Mouse (Mus musculus) thymus, postnatal 10 days (tissue): Measurements from ENCODE around the gene Barx2.
A peak's percentile ranks its signal among the peaks of the same experiment; 100 is the strongest.

Source experiments
- DNase-seq, 2 experiments: peaks; one replicate each; pipeline ENCODE4 v3.0.0; 2021; ENCODE audit warnings: low spot score in 2 of 2

Gene Barx2

DNA sequence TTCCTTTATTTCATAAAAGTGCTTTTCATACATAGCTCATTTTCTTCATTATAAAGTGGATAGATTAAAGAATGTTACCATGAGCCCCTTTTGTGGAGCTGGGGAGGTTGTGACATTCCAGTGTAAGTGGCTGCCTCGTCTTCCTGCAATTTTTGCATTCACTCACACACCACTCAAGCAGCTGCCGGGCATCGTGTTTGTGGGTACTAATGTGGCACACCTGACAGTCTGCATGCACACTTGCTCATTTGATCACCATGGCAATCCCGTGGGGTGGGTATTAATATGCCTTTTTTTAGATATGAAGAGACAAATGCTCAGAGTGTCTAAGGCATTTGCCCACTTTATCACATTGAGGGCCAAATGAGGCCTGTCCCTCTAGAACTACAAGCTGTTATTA, 24.9 kb downstream of the Barx2 start:
- no peak for DNase-seq

DNA sequence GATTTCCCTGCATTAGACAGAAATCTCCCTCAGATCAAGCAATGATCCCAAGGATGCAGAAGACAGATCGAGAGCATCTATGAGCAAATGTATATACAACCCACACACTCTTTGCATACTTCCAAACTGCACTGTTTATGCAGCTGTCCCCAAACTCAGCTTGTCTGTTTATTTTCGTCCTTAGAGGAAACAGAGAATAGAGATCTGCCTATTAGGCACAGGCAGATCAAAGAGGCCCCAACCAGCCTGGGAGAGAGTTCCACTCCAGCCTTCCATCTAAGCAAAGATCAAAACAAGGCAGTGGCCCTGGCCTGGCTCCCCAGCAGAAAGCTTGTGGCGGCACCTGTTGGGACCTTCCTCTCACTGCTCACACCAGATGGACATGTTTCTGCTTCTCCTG, 27.0 kb downstream of the Barx2 start:
- no peak for DNase-seq

DNA sequence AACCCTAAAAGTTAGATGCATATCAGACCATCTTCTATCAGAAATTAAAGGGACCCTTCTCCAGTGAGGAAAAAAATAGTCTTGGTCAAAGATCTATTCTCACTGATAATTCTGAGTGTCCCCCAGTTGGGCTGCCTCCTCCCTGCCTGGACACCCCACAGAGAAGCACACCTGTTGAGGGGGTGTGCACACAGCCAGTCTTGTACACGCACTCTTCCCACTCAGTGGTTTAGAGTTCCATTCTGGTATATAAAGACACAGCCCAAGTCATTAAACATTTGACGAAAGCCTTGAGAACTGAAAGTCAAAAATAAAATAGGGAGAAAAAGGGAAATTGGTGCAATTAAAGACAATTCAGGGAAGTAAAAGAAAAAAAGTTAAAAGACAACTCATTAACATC, 30.9 kb downstream of the Barx2 start:
- DNase-seq = no peak

DNA sequence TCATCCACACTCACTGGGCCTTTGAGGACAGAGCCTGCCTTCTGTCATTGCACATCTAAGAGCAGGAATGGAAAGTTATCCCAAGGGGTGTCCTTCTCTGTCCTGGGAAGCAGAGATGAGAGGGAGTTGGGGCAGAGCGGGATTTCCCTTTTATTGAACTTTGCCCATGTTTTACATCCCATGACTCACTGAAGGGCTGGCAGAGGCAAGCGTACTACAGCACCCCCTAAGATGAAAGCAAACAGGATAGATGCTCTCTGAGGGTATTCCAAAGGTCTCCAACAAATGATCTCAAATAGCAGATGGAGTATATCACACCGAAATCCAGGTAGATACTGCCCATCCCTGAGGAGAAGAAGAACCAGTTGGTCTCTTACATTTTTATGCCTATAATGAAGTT, 37.7 kb downstream of the Barx2 start:
- no peak for DNase-seq

DNA sequence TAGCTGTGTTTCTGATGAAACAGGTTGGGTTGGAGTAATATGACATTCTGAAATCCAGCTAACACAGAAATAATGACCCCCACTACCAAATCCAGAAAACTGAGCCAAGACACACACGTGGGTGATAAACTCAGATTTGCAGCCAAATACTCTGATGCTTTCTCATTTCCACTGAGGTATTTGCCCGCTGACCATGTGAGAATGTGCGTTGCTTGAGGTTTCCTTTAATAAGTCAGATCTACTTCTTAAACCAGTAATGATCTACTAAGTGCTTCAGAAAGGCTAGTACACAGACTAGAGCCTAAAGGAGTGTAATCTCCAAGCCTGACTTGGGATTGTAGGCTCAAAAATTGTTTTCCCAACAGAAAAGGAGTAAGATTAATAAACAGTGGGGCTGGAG, 39.0 kb downstream of the Barx2 start:
- no peak for DNase-seq

DNA sequence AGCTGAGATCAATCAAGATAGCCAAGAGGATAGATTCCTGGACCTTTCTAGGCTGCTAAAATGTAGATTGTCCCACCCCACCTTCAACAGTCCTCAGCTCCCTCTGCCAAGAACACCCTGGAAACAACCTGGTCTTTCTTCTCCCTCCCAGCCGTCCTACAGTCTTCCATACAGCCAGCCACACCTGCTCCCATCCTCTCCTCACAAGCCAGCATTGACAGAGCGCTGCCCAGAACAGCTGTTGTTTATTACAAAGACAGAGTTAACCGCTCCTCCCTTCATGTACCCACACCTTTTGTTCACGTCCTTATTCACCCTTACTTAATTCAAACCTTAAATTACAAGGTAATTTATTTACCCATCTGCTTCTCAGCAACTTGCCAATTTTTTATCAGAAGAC, 41.9 kb downstream of the Barx2 start:
- no peak for DNase-seq

DNA sequence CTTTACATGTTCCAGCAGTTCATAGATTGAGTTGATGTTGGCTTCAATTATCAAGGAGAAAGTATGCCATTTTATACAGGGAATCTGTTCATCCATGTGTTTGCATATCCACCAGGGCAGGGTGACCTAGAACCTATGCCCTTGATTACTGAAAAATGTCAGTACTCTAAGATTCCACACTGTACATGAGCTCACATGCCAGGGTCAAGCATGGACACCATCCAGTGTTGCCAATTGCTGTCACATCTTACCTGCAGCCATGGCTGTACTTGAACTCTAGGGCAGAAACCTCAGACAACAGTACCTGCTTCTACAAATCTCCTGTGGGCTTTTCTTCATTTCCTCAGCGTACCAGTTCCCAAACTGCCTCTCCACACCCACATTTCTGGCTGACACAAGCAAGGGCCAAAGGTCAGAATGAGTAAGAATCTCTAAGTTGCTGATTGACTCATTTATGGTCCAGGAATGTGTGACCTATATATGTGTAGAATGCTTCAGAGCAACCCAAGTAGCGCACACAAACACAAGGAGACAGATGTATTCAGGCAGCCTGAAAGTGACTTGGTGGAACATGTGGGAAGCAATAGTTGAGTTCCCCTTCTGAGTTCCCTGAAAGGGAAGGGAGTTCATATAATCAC, 44.3 kb downstream of the Barx2 start:
- DNase-seq = no peak

DNA sequence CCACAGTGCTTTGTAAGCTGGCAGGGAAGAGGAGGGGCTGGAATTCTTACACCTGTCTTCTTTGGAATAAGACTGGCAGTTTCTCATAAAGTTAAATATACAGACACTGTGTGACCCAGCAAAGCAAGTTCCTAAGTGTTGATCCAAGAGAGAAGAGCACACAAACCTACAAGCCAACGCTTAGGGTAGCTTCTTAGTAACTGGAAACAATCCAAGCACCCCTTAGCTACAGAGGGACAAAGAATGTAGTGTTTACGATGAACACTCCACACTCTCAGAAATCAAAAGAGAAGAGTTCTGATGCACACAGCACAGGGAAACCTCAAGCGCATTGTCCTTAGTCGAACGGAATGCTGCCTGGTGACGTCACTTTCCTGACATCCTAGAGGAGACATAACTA, 49.4 kb downstream of the Barx2 start:
- DNase-seq = no peak

DNA sequence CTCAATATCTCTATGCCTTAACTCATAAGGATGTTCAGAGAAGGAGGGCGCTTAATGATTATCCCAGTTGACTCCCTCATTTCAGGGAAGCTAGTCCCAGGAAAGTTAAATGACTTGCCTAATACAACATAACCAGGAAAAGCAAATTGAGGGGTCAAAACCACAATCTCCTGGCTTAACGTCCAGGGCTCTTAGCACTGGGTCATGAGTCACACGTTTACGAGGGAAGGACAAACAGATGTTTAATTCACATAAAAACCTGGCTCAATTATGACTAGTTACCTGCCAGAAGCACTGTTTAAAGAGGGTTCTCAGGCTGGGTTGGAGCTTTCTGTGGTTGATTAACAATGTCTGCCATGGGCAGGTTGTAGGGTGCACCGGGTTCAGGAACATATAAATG, 53.8 kb downstream of the Barx2 start:
- no peak for DNase-seq

DNA sequence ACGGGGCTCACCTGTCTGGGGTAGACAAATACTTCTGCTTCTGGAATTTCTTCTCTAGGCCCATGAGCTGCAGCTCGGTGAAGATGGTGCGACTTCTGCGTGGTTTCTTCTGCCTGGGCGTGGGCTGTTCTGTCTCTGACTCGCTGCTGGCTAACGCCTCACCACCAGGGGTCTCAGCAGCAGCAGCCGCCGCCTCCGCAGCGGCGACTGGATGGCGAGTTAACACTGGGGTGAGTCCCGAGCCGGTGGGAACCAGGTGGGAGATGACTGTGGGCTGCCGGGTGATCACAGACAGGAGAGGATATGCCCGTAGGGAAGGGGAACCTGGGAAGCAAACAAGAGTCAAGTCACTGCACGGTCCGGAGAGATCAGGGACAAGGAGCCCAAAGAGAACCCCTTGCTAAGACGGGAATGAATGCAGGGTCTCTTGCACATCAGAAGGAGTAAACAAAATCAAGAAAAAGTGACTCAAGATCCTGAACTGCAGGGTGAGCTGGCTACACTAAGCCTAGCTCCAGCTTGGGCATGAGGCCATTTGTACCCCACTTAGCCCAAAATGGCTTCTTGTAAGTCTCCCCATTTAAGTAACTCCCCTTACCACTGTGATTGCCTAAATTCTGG, 54.4 kb downstream of the Barx2 start:
- peak in 1 of 2 experiments; percentile 33 for DNase-seq

DNA sequence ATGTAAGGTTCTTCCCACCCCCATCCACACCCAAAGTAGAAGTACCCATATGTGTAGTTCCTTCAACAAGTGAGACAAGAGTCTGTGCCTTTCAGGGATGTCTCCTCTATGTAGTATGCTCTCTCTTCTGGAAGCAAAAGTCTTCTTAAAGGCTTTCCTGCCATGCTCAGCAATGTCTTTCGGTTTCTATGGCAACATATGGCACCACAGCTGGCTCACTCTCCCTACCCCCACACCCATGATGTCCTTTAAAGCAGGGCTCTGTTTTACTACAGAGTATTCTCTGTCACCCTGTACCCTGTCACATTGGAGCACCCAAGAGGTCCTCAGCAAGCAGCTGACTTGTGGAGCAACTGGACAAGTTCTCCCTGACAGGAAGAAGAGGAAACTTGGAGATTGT, 55.8 kb downstream of the Barx2 start:
- no peak for DNase-seq

DNA sequence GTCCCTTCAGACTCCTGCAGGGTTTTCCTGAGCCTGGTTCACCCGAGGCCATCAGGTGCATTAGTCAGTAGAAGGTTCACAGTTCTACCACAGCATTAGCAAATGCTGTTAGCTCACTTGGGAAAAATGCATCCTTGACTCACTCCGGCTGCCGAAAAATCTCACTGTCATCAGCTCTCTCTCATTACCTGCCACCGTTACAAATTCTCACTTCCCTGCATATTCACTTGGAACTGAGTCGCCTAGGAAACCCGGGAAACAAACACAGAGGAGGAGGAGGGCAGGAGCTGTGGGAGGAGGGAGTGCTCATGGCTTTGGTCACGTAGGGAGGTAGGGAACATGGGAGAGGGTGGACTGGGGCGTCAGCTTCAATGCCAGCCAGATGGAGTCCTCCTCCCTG, 56.8 kb downstream of the Barx2 start:
- no peak for DNase-seq

DNA sequence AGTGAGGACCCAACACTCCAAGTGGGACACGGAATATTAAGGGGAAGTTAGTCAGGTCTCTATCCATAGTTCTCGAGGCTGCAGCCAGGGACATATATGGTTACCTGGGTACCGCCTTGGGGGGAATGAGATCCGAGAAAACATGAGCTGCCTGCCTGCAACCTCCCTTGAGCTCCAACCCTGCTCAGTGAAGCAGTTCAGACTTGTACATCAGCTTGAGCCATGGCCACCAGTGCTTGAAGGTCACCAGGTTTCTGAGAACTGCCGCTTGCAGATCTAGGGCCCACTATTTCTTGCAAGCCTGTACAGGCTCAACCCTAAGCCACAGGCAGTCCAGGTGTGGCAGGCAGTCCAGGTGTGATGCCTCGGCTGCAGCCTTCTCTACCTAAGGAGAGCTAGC, 57.6 kb downstream of the Barx2 start:
- no peak for DNase-seq

DNA sequence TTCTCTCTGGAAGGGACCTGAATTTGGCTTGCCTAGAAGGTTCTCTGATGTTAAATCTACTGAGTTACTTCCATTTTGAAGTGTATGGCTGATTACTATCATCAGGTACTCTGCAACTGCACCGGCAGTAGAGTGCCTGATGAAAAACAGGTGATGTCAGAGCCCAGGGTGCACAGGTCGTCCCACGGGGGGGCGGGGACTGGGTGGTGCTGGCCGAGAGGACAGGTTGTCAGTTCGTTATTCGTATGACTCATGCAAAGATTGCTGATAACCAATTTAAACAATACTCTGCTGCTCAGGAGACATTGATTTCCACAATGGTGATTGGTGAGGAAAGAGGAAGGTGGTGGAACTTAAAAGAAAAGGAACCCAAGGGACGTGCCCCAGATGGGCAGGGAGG, 61.6 kb downstream of the Barx2 start:
- no peak for DNase-seq

DNA sequence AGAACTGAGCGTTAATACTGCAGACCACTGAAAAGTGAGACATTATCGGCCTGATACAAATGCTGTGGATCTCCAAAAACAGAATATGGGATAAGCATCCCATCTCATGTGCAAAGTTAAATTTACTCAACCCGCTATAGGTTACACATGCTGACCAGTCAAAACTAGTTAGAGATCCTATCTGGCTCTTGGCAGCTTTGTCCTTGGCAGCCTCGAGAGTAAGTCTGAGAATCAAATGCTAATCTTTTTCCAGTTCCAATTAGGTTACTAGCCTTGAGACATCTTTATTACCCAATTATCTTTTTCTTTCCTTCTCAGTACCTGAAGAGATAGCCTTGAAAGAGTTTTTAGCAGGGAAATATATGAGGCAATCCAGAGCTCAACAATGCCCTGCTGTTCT, 62.6 kb downstream of the Barx2 start:
- DNase-seq = no peak

DNA sequence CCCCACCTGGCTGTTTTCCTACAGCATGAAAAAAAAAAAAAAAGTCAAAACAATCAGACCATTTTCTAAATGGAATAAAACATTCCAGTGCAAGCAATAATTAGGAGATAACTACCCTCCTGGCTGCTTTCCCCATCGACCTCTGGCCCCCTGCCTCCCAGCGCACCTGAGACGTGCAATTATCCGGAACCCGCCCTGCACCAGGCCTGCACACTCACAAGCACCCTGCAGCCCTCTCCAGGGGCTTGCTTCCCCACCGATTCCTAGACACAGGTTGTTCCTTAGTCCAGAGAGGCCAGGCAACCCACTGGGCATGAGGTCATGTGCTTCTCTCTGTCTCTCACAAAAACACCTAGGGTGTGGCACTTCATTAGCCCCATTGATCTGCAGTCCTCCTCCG, 63.9 kb downstream of the Barx2 start:
- no peak for DNase-seq

DNA sequence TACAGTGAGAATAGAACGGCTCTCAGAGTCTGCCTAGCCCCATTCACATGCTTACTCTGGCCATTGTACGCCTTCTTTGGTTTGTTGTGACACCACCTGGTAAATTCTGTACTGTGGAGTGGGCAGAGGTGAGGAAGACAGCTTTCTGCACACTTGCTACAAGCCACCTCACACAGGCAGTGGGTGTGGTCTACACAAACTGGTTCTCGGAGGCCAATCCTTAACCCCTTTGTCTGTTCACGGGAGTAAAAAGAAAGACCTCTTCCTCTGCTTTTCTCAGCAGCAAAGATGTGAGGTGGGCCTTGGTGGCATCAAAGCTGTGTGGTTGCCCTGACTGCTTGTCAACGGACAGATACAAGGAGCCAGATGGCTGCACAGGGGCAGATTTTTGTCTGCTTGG, 68.6 kb downstream of the Barx2 start:
- DNase-seq = peak; percentile 49 to 60

DNA sequence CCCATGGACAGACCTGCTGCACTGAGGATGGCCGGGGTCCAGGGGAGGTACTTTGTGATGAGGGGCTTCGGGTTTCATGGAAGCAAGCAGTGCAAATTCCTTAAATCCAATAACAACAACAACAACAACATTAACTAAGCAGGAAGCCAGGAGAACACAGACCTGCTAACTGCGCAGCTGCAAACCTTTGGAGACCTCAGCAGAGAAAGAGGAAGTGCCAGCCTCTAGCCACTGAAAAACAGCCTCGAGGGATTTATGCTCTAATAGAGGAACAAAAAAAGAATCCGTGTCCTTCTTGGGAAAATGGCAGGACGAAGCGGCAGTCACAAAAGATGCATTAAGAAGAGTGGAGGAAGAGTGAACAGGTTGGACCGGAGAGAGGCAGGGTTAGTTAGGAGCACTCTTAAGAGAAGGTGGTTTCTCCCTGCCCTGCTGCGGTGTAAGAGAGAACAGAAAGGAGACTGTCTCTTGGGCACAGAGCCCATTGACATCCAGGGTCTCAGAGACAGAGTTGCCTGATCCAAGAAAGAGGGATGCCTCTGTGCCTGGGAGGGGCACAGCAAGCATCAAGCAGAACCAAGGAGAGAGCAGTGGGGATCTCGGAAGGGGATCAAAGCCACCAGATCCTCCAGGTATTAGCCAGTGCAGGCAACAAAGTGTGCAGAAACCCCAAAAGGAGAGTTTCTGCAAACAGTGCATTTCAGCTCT, 72.0 kb downstream of the Barx2 start:
- peak in 1 of 2 experiments; percentile 38 for DNase-seq

DNA sequence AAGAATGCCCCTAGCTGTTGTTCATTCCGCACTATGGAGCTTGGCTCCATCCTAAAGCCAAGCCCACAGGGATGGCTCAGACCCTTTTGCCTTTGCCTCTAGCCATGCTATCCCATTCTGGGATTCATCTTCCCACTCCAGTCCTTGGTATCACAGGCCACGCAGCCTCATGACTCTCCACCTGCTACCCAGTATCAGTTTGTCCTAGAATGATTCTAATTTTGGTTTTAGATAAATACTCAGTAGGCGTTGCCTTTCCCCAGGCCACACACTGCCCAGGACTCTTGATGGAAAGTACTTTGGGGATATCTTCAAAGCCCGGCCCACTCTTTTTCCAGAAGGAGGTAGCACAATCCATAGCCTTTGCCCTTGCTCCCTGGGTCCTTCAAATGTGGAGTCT, 72.7 kb downstream of the Barx2 start:
- DNase-seq = no peak

DNA sequence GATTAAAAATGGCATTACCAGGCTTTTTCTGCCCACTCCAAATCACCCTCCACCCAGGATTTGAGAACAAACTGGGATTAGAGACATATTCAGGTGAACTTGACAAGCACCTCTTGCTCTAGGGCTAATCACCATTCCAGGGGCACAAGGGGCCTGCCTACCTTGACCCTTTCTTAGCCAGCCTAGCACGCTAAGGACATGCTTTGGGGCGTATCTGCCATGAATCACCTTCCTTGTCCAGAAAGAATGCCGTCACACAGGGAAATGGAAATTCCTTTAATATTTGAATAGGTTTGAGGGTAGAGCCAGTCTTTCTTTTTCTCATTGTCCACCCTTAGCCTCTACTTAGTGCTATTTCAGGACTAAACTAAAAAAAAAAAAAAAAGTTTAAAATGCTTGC, 73.2 kb downstream of the Barx2 start:
- no peak for DNase-seq

DNA sequence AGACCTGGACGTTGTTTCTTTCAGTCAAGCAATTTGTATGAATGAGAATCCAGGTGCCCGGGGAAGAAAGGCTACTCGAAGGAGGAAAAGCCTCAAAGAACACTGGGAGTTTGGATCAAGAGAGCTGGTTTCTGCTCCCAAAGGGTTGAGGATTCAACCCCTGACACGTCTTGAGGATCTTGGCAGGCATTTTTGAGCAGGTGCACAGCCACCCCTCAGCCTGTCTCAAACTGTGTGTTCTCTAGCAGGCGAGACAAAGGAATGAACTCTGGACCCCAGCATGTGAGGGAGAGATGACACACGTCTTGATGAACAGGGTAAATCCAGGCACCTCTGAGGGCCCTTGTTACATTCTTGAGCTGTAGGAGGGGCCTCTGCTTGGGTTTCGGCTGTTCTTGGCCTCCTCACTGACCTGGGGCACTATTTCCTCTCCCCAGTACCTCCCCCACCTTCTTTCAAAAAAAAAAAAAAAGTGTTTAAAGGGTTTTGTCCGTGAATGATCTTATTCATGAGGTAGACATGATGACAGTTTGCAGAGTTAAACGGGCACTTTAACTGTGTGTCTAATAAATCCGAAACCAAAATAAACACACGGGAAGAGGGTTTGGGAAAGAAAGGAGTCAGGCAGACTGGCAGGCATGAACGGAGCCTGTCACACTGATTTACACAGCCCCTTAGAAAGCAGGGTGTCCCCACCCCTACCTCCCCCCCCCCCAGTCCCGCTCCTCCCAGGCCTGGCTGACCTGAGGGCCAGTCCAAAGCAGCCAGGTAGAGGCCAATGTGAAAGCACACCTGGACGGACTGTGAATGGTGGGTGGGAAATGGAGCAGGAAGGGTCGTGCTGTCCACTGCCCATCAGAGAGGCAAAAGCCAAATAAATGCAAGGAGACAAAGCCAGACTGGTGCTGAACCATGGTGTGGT, 73.9 kb downstream of the Barx2 start:
- no peak for DNase-seq

DNA sequence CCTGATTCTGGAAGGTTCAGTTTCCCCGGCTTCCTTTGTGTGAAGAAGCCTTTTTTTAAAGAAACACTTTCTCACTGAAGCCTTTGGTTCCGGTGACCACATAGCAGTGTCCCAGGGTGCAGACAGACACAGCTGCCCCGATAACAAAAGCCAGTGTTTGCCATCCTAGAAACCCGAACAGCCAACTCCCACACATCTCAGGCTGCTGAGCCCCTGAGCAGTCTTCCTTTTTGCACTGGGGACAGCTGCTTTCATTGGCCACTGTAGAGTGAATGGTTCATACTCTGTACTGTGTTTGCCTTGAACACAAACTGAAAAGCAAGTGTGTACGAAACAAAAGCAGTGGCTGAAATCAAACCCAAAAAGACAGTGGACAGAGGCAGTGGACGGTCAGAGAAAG, 75.2 kb downstream of the Barx2 start:
- no peak for DNase-seq
